Mouse (Mus musculus): ENCODE data around the gene Ice1. TPM values are rescaled to one million over a fixed set of nuclear protein-coding genes. Genes with fewer than 3 reads are reported as not detected.

Ice1 gene
- polyA plus RNA-seq, 1 experiment = 19.8 TPM

DNA sequence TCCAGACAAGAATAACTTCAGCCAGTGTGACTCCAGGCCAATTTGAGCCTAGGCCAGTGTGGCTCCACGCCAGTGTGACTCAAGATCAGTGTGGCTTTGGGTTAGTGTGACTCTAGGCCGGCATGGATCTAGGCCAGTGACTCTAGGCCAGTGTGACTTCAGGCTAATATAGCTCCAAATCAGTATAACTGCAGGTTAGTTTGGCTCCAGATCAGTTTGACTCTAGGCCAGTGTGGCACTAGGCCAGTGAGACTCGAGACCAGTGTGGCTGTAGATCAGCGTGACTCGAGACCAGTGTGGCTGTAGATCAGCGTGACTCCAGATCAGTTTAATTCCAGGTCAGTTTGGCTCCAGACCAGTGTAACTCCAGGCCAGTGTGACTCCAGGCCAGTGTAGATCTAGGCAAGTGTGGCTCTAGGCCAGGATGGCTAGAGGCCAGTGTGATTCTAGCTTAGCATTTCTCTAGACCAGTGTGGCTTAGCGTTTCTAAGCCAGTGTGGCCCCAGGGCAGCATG, 47.1 kb downstream of the Ice1 start:
- H3K4me1 ChIP-seq (ENCODE audit: control insufficient read depth, insufficient read depth, low read length) = no peaks in the 10 kb centered on the region
- no peak overlapping the region for H3K4me3 ChIP-seq (ENCODE audit: insufficient read depth, low read length)
- no peak overlapping the region for H3K27ac ChIP-seq (ENCODE audit: insufficient read depth, low read depth, low read length)
- TF ChIP-seq CTCF (IDR thresholded peaks at IDR 0.05; ENCODE audit: low read depth, low read length) (no peak), POLR2A (IDR thresholded peaks at IDR 0.05; ENCODE audit: borderline replicate concordance, low read depth, low read length) (no peak)

DNA sequence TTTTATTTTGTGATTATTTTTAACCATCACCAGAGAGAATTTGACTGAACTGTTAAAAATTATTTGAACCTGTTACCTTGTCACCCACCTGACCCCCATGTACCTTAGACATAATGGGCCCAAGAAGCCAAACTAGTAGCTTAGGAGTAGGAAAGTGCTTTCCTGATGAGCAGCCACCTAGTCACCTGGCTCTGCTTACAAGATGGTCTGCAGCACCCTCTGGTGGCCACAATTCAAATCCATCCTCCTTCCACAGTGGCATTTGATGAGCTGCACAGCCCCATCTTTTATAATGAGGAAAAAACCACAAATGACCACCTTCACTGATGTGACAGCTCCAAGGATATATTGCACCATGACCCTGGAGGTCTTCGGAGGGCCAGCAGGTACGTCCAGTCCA, 50.5 kb downstream of the Ice1 start:
- TF ChIP-seq CTCF (IDR thresholded peaks at IDR 0.05; ENCODE audit: low read depth, low read length) = peak; percentile 32; the same call in 1 of the 2 replicates
- TF ChIP-seq POLR2A (IDR thresholded peaks at IDR 0.05; ENCODE audit: borderline replicate concordance, low read depth, low read length) = no peak

DNA sequence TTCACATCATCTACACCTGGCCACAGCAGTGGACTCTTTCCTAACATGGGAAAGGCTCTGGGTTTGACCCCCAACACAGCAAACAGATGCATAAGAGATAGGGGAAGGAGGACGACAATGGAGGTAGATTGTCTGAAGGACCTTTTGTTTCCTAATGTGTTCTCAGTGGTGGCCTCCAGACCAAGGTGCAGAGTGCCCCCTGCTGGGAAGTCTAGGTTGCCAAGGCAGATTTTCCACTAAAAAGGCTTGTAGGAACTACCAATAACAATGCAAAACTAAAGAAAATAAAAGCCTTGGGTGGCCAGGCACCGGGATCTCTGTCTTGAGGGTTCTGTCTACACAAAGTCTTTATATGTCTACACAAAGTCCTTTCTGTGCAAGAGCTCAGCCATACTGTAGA, 54.9 kb downstream of the Ice1 start:
- Histone ChIP-seq H3K4me3 (ENCODE audit: insufficient read depth, low read length) (no peak overlapping the region), H3K27ac (ENCODE audit: insufficient read depth, low read depth, low read length) (no peak overlapping the region), H3K4me1 (ENCODE audit: control insufficient read depth, insufficient read depth, low read length) (no peaks in the 10 kb centered on the region)
- no peak for TF ChIP-seq POLR2A (IDR thresholded peaks at IDR 0.05; ENCODE audit: borderline replicate concordance, low read depth, low read length)
- peak; percentile 43; the same call in 1 of the 2 replicates for TF ChIP-seq CTCF (IDR thresholded peaks at IDR 0.05; ENCODE audit: low read depth, low read length)

More for the DNA sequence above, 50.5 kb downstream of the Ice1 start:
- Histone ChIP-seq H3K27ac (ENCODE audit: insufficient read depth, low read depth, low read length) (no peak overlapping the region), H3K4me1 (ENCODE audit: control insufficient read depth, insufficient read depth, low read length) (no peaks in the 10 kb centered on the region), H3K4me3 (ENCODE audit: insufficient read depth, low read length) (no peak overlapping the region)

DNA sequence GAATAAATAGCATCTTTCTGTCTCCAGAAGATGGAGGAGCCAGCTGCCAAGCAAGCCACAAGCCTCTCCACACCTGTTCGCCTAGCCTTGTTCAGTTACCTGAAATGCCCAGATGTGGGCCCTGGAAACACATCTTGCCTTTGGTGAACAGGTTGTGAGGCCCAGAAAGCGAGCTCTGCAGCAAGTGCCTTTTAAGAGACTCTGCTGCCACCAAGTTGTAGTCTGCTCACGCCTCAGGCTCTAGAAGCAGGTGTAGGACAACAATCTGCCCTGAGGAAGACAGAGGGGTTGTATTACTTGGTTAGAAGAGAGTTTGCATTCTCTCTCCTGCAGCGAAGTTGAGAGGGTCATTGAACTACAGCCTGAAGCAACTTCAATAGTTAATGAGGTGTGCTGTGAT, 55.9 kb downstream of the Ice1 start:
- TF ChIP-seq CTCF (IDR thresholded peaks at IDR 0.05; ENCODE audit: low read depth, low read length) (no peak), POLR2A (IDR thresholded peaks at IDR 0.05; ENCODE audit: borderline replicate concordance, low read depth, low read length) (no peak)
- H3K4me1 ChIP-seq (ENCODE audit: control insufficient read depth, insufficient read depth, low read length) = no peaks in the 10 kb centered on the region
- H3K4me3 ChIP-seq (ENCODE audit: insufficient read depth, low read length) = no peak overlapping the region
- no peak overlapping the region for H3K27ac ChIP-seq (ENCODE audit: insufficient read depth, low read depth, low read length)

DNA sequence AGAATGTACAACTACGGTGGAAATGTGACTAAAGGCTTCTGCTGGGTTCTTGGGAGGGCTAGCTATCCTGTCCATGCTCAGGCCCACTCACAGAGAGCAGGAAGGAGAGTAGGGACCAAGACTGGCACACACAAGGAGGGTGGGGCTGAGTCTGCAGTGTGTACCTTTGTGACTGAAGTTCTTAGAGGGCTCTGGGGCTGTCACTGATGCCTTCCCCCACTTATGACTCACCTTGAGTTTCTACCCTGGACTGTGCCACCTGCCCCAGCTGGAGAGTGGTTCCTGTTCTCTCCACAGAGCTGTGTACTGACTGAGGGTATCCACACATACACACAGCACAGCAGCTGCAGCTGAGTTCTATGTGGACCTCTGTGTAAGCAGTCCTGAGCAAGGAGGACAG, 63.2 kb downstream of the Ice1 start:
- Histone ChIP-seq H3K4me1 (ENCODE audit: control insufficient read depth, insufficient read depth, low read length) (no peaks in the 10 kb centered on the region), H3K4me3 (ENCODE audit: insufficient read depth, low read length) (no peak overlapping the region), H3K27ac (ENCODE audit: insufficient read depth, low read depth, low read length) (no peak overlapping the region)
- no peak for TF ChIP-seq CTCF (IDR thresholded peaks at IDR 0.05; ENCODE audit: low read depth, low read length)
- TF ChIP-seq POLR2A (IDR thresholded peaks at IDR 0.05; ENCODE audit: borderline replicate concordance, low read depth, low read length) = no peak

DNA sequence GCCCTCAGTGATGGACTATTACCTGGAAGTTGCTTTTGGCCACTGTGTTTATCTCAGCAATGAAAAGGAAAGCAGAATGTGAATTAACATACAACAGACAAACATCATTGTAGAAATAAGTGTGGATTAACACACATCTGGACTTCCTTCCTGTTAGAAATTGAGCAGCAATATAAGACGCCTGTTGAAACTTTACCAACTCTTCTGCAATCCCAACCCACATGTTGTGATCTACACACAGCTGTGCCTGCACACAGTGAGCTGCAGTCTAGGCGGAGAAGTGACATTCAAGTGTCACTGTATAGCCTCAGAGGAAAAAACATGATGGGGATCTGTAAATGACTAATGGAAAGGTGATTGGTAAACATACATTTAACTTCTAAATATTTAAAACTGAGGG, 69.5 kb downstream of the Ice1 start:
- Histone ChIP-seq H3K4me1 (ENCODE audit: control insufficient read depth, insufficient read depth, low read length) (no peaks in the 10 kb centered on the region), H3K27ac (ENCODE audit: insufficient read depth, low read depth, low read length) (no peak overlapping the region), H3K4me3 (ENCODE audit: insufficient read depth, low read length) (no peak overlapping the region)
- no peak for TF ChIP-seq POLR2A (IDR thresholded peaks at IDR 0.05; ENCODE audit: borderline replicate concordance, low read depth, low read length)
- no peak for TF ChIP-seq CTCF (IDR thresholded peaks at IDR 0.05; ENCODE audit: low read depth, low read length)

DNA sequence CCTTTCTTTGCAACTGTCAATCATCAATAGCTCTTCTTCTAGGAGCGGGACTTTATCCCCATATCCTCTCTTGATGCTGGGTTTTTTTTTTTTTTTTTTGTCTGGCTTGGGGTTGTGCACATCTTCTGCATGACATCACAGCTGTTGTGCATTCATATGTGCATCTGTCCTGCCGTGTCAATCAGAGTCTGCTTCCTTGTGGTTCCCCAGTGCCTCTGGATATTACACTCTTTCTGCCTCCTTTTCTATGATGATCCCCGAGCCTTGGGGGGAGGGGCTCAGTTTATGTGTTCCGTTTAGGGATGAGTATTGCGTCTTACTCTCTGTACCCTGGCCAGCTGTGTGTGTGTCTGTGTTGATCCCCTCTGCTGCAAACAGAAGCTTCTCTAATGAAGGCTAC, 84.0 kb downstream of the Ice1 start:
- TF ChIP-seq CTCF (IDR thresholded peaks at IDR 0.05; ENCODE audit: low read depth, low read length) (no peak), POLR2A (IDR thresholded peaks at IDR 0.05; ENCODE audit: borderline replicate concordance, low read depth, low read length) (no peak)
- Histone ChIP-seq H3K4me3 (ENCODE audit: insufficient read depth, low read length) (no peak overlapping the region), H3K27ac (ENCODE audit: insufficient read depth, low read depth, low read length) (no peak overlapping the region), H3K4me1 (ENCODE audit: control insufficient read depth, insufficient read depth, low read length) (no peaks in the 10 kb centered on the region)

DNA sequence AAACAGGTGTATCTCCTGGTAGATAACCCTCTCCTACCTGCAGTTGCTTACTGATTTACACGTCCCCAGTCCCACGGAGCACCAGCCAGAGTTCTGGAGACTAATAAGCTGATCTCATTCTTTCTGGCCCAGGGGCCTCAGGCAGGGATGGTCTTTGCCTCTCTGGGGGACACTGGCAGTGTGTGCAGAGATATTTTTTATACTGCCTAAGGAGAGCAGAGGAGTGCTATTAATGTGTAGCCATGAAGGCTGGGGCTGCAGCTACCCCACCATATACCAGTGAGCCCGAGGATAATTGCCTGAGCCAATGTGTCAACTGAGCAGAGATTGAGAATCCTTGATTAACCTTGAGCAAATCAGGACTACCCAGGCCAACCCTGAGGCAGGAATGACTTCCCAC, 90.0 kb downstream of the Ice1 start:
- Histone ChIP-seq H3K4me3 (ENCODE audit: insufficient read depth, low read length) (no peak overlapping the region), H3K27ac (ENCODE audit: insufficient read depth, low read depth, low read length) (no peak overlapping the region), H3K4me1 (ENCODE audit: control insufficient read depth, insufficient read depth, low read length) (no peaks in the 10 kb centered on the region)
- TF ChIP-seq CTCF (IDR thresholded peaks at IDR 0.05; ENCODE audit: low read depth, low read length) (no peak), POLR2A (IDR thresholded peaks at IDR 0.05; ENCODE audit: borderline replicate concordance, low read depth, low read length) (no peak)

DNA sequence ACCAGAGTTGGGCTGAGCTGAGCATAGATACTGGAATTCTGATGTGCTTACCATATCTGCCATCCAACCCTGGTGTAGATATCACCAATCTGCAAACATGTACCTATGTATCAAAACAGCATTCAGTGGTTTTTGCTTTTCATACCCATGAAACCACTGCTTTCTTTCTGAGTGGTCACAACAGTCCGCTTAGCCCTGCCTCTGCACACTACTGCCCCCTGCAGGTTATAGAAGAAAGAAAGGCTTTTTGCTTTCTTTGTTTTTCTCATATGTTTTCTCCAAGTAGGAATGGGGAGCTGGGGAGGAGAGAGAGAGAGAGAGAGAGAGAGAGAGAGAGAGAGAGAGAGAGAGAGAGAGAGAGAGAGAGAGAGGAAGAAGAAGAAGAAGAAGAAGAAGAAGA, 92.2 kb downstream of the Ice1 start:
- Histone ChIP-seq H3K4me1 (ENCODE audit: control insufficient read depth, insufficient read depth, low read length) (no peaks in the 10 kb centered on the region), H3K27ac (ENCODE audit: insufficient read depth, low read depth, low read length) (no peak overlapping the region), H3K4me3 (ENCODE audit: insufficient read depth, low read length) (no peak overlapping the region)
- no peak for TF ChIP-seq CTCF (IDR thresholded peaks at IDR 0.05; ENCODE audit: low read depth, low read length)
- no peak for TF ChIP-seq POLR2A (IDR thresholded peaks at IDR 0.05; ENCODE audit: borderline replicate concordance, low read depth, low read length)

DNA sequence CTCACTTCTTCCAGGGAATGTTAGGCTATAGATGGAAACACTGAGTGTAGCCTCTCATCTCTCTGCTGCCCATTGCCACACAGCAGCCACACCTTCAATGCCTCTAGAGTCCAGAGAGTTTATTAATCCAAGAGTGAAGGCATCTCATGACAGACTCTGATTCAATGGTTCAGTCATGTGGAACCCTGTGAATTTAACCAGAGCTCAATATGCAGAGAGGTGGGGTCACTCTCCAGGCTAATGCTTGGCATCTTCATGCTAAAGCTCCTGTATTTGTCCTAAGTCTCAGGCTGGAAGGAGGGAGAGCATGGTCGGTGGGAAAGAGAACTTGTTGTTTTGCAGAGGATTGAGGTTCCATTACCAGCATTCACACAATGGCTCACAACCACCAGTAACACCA, 97.6 kb downstream of the Ice1 start:
- Histone ChIP-seq H3K4me1 (ENCODE audit: control insufficient read depth, insufficient read depth, low read length) (no peaks in the 10 kb centered on the region), H3K4me3 (ENCODE audit: insufficient read depth, low read length) (no peak overlapping the region), H3K27ac (ENCODE audit: insufficient read depth, low read depth, low read length) (no peak overlapping the region)
- TF ChIP-seq POLR2A (IDR thresholded peaks at IDR 0.05; ENCODE audit: borderline replicate concordance, low read depth, low read length) (no peak), CTCF (IDR thresholded peaks at IDR 0.05; ENCODE audit: low read depth, low read length) (no peak)

DNA sequence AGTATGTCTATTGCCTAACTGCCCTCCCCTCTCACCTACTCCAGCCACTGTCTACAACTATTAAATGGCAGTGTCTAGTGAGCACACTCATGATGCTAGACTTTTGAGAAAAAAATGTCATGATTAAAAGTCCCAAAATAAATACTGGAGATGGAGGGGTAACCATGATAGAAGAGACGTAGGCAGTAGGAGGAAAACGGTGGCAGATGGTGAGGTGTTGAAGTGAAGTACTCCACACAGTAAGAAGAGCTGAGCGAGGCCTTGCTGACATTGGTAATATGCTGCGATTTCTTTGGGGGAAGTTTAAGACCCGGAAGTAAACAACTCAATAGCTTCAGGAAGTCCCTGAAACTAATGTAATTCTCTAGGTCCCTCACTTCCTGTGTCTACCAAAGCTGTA, 104.0 kb downstream of the Ice1 start:
- Histone ChIP-seq H3K4me1 (ENCODE audit: control insufficient read depth, insufficient read depth, low read length) (no peaks in the 10 kb centered on the region), H3K4me3 (ENCODE audit: insufficient read depth, low read length) (no peak overlapping the region), H3K27ac (ENCODE audit: insufficient read depth, low read depth, low read length) (no peak overlapping the region)
- TF ChIP-seq POLR2A (IDR thresholded peaks at IDR 0.05; ENCODE audit: borderline replicate concordance, low read depth, low read length) (no peak), CTCF (IDR thresholded peaks at IDR 0.05; ENCODE audit: low read depth, low read length) (no peak)
